Mouse (Mus musculus) bone marrow, adult 2 months (tissue): ENCODE results near the gene Pcif1.

Experiments
- CTCF ChIP-seq: fragments of 200-500 bp; IDR thresholded peaks from 2 replicates; pipeline ENCODE4 v1.5.1; 2011; ENCODE audit warnings: low read length, control low read depth; ENCODE audit not compliant: control insufficient read depth, insufficient read depth
- POLR2A ChIP-seq: fragments of 200-500 bp; IDR thresholded peaks from 2 replicates; pipeline ENCODE4 v1.6.1; 2011; ENCODE audit warnings: low read depth, mild to moderate bottlenecking, control low read depth, low read length, borderline replicate concordance; ENCODE audit not compliant: control insufficient read depth

DNA sequence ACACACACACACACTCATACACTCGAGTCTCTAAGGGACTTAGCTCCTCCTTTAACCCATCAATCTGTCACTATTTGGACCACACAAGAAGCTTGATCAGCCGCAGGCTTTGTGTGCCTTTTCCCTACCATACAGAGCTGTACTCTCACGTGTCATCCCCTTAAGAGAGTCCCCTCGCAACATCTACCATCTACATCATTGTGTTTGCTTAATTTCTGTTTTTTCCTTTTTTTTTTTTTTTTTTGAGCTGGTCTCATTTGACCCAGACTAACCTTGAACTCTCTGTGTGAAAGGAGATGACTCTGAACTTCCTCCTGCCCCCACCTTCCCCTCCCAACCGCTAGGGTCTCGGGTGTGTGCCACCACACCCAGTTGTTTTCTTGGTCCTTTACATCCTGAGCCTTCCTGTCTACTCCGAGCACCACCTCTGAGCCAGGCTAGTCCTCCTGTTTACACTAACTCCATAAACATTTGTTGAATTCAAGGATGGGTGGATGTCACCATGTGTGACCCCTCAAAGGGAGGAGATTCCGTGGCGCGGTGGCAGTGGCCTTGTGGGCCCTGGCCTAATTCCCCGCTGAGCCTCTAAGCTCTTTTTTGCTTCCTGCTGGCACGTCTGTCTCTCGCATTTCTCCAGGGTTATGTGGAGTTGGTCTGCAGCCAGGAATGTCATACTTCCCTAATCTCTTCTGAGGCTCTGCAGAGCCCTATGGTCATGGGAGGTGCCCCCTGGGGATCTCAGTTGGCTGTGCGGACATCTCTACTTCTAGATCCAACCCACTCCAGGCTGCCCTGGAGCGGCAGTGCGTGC is 12.2 kb upstream of the Pcif1 start:
- TF ChIP-seq CTCF (no peak), POLR2A (no peak)
